Mouse (Mus musculus) forebrain, postnatal 0 days (tissue): ENCODE measurements around the gene Fbxo27. TPM values are rescaled to one million over a fixed set of nuclear protein-coding genes. Genes with fewer than 3 reads are reported as not detected.

ENCODE experiments used
- ATAC-seq: fragments of 200-750 bp; cut with Nextera tagmentation; 2 replicates; pipeline ENCODE4 v1.8.0; 2017; ENCODE audit warnings: mild to moderate bottlenecking, moderate library complexity
- DNase-seq: peaks from one replicate; pipeline ENCODE4 v3.0.0-alpha.2; 2015
- H3K27ac ChIP-seq: fragments of 300-500 bp; sonication (generic); 2 replicates; pipeline ENCODE4 v1.5.1; 2014; ENCODE audit warnings: low read depth, mild to moderate bottlenecking, antibody characterized with exemption, low read length, moderate library complexity, mixed read lengths
- H3K27me3 ChIP-seq: fragments of 300-500 bp; sonication (generic); 2 replicates; pipeline ENCODE4 v1.6.1; 2014; ENCODE audit warnings: mild to moderate bottlenecking, low read length, mixed read lengths; ENCODE audit not compliant: insufficient read depth
- H3K36me3 ChIP-seq: fragments of 300-500 bp; sonication (generic); 2 replicates; pipeline ENCODE4 v1.6.1; 2014; ENCODE audit warnings: mild to moderate bottlenecking, moderate library complexity; ENCODE audit not compliant: insufficient read depth
- H3K4me1 ChIP-seq: fragments of 300-500 bp; sonication (generic); 2 replicates; pipeline ENCODE4 v1.6.1; 2014; ENCODE audit warnings: antibody characterized with exemption; ENCODE audit not compliant: insufficient read depth
- H3K4me2 ChIP-seq: fragments of 300-500 bp; sonication (generic); 2 replicates; pipeline ENCODE4 v1.6.1; 2014; ENCODE audit warnings: low read depth, mild to moderate bottlenecking, moderate library complexity
- H3K4me3 ChIP-seq: fragments of 300-500 bp; sonication (generic); 2 replicates; pipeline ENCODE4 v1.5.1; 2014; ENCODE audit warnings: low read depth, low read length, mixed read lengths
- H3K9ac ChIP-seq: fragments of 300-500 bp; sonication (generic); 2 replicates; pipeline ENCODE4 v1.6.1; 2014; ENCODE audit warnings: mild to moderate bottlenecking
- H3K9me3 ChIP-seq: fragments of 300-500 bp; sonication (generic); 2 replicates; pipeline ENCODE4 v1.6.1; 2016; ENCODE audit warnings: low read length
- CTCF ChIP-seq: sonication (generic); IDR thresholded peaks from 2 replicates; pipeline ENCODE4 v1.5.1; 2016; ENCODE audit warnings: antibody characterized with exemption, control low read depth, low read depth
- WGBS: fragments of 180-500 bp; shearing (Covaris S2); extraction: QIAGEN DNeasy Blood & Tissue Kit; methylation state at CpG from one replicate; pipeline ENCODE4 v1.1.7; 2014; 5-methylcytosine and 5-hydroxymethylcytosine counted together
- polyA plus RNA-seq: library from polyadenylated mRNA; unstranded; fragments of >200 nt; fragmentation: Nextera tagmentation; extraction: Ambion mirVana; gene quantifications from 2 replicates; pipeline ENCODE4 v1.2.1, GENCODE M21; 2015
- total RNA-seq: library from RNA; depleted of rRNA; stranded (reverse); fragments of >200 nt; gene quantifications from 2 replicates; pipeline ENCODE4 v1.2.3, GENCODE M21; 2014

The Fbxo27 gene
- total and polyA plus RNA-seq, 2 experiments from 2014 or later, result 7.4 to 10.0 TPM

GRCm38 (mm10) chr7:28732341-28733142 lies 39.9 kb downstream of the Fbxo27 start:
- H3K9me3 ChIP-seq, result 0 out of 2 replicates have a peak, but pooled peaks cover 3% of the 10 kb centered on the region
- TF ChIP-seq CTCF, result no peak
- H3K36me3 ChIP-seq, result no peaks in the 10 kb centered on the region; the same call in 1 of the 2 replicates
- DNase-seq, result peak; percentile 41
- H3K4me2 ChIP-seq, result peak overlapping the region; percentile 49
- no peak overlapping the region for H3K27ac ChIP-seq
- peak overlapping the region; percentile 31 for H3K9ac ChIP-seq
- ATAC-seq, result peak; percentile 72
- H3K4me1 ChIP-seq, result no peaks in the 10 kb centered on the region; the same call in 1 of the 2 replicates
- 4% methylated on average over 58 of the region's 58 CpGs for WGBS
- H3K27me3 ChIP-seq, result no peaks in the 10 kb centered on the region
- H3K4me3 ChIP-seq, result peak overlapping the region; percentile 32

GRCm38 (mm10) chr7:28733211-28733610 lies 40.6 kb downstream of the Fbxo27 start:
- Histone ChIP-seq H3K36me3 (no peaks in the 10 kb centered on the region; the same call in 1 of the 2 replicates), H3K4me2 (peak overlapping the region; percentile 49), H3K4me1 (no peaks in the 10 kb centered on the region), H3K9ac (0 out of 2 replicates have a peak overlapping the region, but pooled peaks have one; percentile 31), H3K9me3 (0 out of 2 replicates have a peak, but pooled peaks cover 3% of the 10 kb centered on the region), H3K27me3 (no peaks in the 10 kb centered on the region), H3K27ac (no peak overlapping the region), H3K4me3 (peak overlapping the region; percentile 32)
- no peak for DNase-seq
- TF ChIP-seq CTCF, result no peak
- WGBS, result 8% methylated on average over 11 of the region's 11 CpGs
- no peak for ATAC-seq

- TF ChIP-seq CTCF, result no peak
- Histone ChIP-seq H3K27me3 (no peaks in the 10 kb centered on the region), H3K4me3 (no peak overlapping the region), H3K9me3 (0 out of 2 replicates have a peak, but pooled peaks cover 3% of the 10 kb centered on the region), H3K4me1 (no peaks in the 10 kb centered on the region), H3K27ac (no peak overlapping the region), H3K36me3 (no peaks in the 10 kb centered on the region; the same call in 1 of the 2 replicates), H3K4me2 (no peak overlapping the region), H3K9ac (no peak overlapping the region)
- DNase-seq (no peak), ATAC-seq (no peak)
- WGBS, result 80% methylated on average over 6 of the region's 6 CpGs
Measured at GRCm38 (mm10) chr7:28735701-28736100, 43.1 kb downstream of the Fbxo27 start.

GRCm38 (mm10) chr7:28739829-28740228 lies 47.2 kb downstream of the Fbxo27 start:
- DNase-seq (no peak), ATAC-seq (no peak)
- Histone ChIP-seq H3K36me3 (no peaks in the 10 kb centered on the region; the same call in 1 of the 2 replicates), H3K4me1 (peaks cover 8% of the 10 kb centered on the region), H3K27me3 (no peaks in the 10 kb centered on the region), H3K9me3 (no peaks in the 10 kb centered on the region), H3K9ac (no peak overlapping the region), H3K4me2 (no peak overlapping the region), H3K4me3 (no peak overlapping the region), H3K27ac (no peak overlapping the region)
- no peak for TF ChIP-seq CTCF
- WGBS, result 94% methylated on average over 21 of the region's 21 CpGs

- Histone ChIP-seq H3K27me3 (no peaks in the 10 kb centered on the region), H3K27ac (peak overlapping the region; percentile 80; the same call in 1 of the 2 replicates), H3K4me1 (peaks cover 8% of the 10 kb centered on the region), H3K9ac (peak overlapping the region; percentile 72), H3K9me3 (no peaks in the 10 kb centered on the region), H3K36me3 (no peaks in the 10 kb centered on the region; the same call in 1 of the 2 replicates), H3K4me2 (peak overlapping the region; percentile 87), H3K4me3 (peak overlapping the region; percentile 61)
- 0 out of 2 replicates have a peak, but pooled peaks have one; percentile 2 for TF ChIP-seq CTCF
- no peak for DNase-seq
- ATAC-seq, result no peak
- WGBS, result 39% methylated on average over 9 of the region's 9 CpGs
Measured at GRCm38 (mm10) chr7:28740949-28741348, 48.3 kb downstream of the Fbxo27 start.

- H3K36me3 ChIP-seq, result no peaks in the 10 kb centered on the region; the same call in 1 of the 2 replicates
- no peaks in the 10 kb centered on the region for H3K27me3 ChIP-seq
- 1% methylated on average over 13 of the region's 13 CpGs for WGBS
- peak overlapping the region; percentile 80 for H3K27ac ChIP-seq
- peak; percentile 8 for ATAC-seq
- no peak for DNase-seq
- H3K4me1 ChIP-seq, result peaks cover 8% of the 10 kb centered on the region
- TF ChIP-seq CTCF, result no peak
- H3K9me3 ChIP-seq, result no peaks in the 10 kb centered on the region
- H3K9ac ChIP-seq, result peak overlapping the region; percentile 72
- H3K4me2 ChIP-seq, result peak overlapping the region; percentile 87
- peak overlapping the region; percentile 61 for H3K4me3 ChIP-seq
Measured at GRCm38 (mm10) chr7:28741368-28741708, 48.7 kb downstream of the Fbxo27 start.
